Mouse (Mus musculus) lung, embryonic 16.5 days (tissue): ENCODE measurements at regions not wholly inside any gene's neighbourhood (a gene's known extent, or its start where the extent isn't known, plus 50 kb on each side); places are given as distances from the start of the nearest gene placed in this dataset.

Source experiments
- ATAC-seq: fragments of 200-750 bp; cut with Nextera tagmentation; 2 replicates; pipeline ENCODE4 v1.8.0; 2017; ENCODE audit warnings: low read depth, mild to moderate bottlenecking, moderate library complexity
- H3K27ac ChIP-seq: fragments of 300-500 bp; sonication (generic); 2 replicates; pipeline ENCODE4 v1.5.1; 2014; ENCODE audit warnings: mild to moderate bottlenecking, control low read depth, low read length
- H3K27me3 ChIP-seq: fragments of 300-500 bp; sonication (generic); 2 replicates; pipeline ENCODE4 v1.6.1; 2014; ENCODE audit warnings: low read depth, low read length, mixed read lengths; ENCODE audit not compliant: control insufficient read depth, insufficient read depth
- H3K36me3 ChIP-seq: fragments of 300-500 bp; sonication (generic); 2 replicates; pipeline ENCODE4 v1.6.1; 2014; ENCODE audit warnings: low read length; ENCODE audit not compliant: control insufficient read depth, insufficient read depth
- H3K4me1 ChIP-seq: fragments of 300-500 bp; sonication (generic); replicated peaks from 2 replicates; pipeline ENCODE4 v1.6.1; 2014; ENCODE audit warnings: low read length, mixed read lengths; ENCODE audit not compliant: control insufficient read depth, insufficient read depth
- H3K4me2 ChIP-seq: fragments of 300-500 bp; sonication (generic); 2 replicates; pipeline ENCODE4 v1.6.1; 2014; ENCODE audit warnings: low read depth, low read length, control low read depth
- H3K4me3 ChIP-seq: fragments of 300-500 bp; sonication (generic); 2 replicates; pipeline ENCODE4 v1.5.1; 2014; ENCODE audit warnings: mild to moderate bottlenecking, low read length, control low read depth
- H3K9ac ChIP-seq: fragments of 300-500 bp; sonication (generic); 2 replicates; pipeline ENCODE4 v1.6.1; 2014; ENCODE audit warnings: low read length, control low read depth
- H3K9me3 ChIP-seq: fragments of 300-500 bp; sonication (generic); 2 replicates; pipeline ENCODE4 v1.6.1; 2016; ENCODE audit warnings: low read length; ENCODE audit not compliant: control insufficient read depth
- WGBS: fragments of 180-500 bp; shearing (Covaris S2); extraction: QIAGEN DNeasy Blood & Tissue Kit; methylation state at CpG from one replicate; pipeline ENCODE4 v1.1.7; 2014; 5-methylcytosine and 5-hydroxymethylcytosine counted together

- H3K9me3 ChIP-seq: no peaks in the 10 kb centered on the region
- no peak overlapping the region for H3K4me3 ChIP-seq
- ATAC-seq: no peak
- H3K4me2 ChIP-seq: no peak overlapping the region
- H3K27me3 ChIP-seq: no peaks in the 10 kb centered on the region
- H3K27ac ChIP-seq: no peak overlapping the region
- H3K4me1 ChIP-seq: no peaks in the 10 kb centered on the region
- no peaks in the 10 kb centered on the region for H3K36me3 ChIP-seq
- 55% methylated on average over 7 of the region's 7 CpGs for WGBS
- no peak overlapping the region for H3K9ac ChIP-seq
These were observed 227.6 kb upstream of the Clint1 start for GRCm38 (mm10) chr11:45624233-45624632.

DNA sequence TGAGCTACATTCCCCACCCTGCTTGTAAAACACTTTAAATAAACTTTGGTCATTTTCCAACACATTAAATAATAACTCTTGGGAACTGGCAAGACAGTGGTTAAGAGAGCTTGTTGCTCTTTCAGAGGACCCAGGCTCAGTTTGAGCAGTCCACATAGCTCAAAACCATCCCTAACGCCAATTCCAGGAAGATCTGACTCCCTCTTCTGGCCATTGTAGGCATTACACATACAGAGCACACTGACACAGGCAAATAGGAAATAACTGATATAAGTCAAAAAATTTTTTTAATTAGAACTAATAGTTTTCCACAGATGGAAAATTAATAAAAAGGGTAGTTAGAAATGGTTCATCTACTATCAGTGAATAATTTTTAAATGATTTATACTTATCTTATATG, 222.6 kb upstream of the Clint1 start:
- Histone ChIP-seq H3K4me3 (no peak overlapping the region), H3K4me1 (no peaks in the 10 kb centered on the region), H3K9ac (no peak overlapping the region), H3K4me2 (no peak overlapping the region), H3K36me3 (no peaks in the 10 kb centered on the region), H3K27ac (no peak overlapping the region), H3K9me3 (no peaks in the 10 kb centered on the region), H3K27me3 (no peaks in the 10 kb centered on the region)
- 0 out of 2 replicates have a peak, but pooled peaks have one; percentile 31 for ATAC-seq
- WGBS: 18% methylated on average over 1 of the region's 1 CpGs

DNA sequence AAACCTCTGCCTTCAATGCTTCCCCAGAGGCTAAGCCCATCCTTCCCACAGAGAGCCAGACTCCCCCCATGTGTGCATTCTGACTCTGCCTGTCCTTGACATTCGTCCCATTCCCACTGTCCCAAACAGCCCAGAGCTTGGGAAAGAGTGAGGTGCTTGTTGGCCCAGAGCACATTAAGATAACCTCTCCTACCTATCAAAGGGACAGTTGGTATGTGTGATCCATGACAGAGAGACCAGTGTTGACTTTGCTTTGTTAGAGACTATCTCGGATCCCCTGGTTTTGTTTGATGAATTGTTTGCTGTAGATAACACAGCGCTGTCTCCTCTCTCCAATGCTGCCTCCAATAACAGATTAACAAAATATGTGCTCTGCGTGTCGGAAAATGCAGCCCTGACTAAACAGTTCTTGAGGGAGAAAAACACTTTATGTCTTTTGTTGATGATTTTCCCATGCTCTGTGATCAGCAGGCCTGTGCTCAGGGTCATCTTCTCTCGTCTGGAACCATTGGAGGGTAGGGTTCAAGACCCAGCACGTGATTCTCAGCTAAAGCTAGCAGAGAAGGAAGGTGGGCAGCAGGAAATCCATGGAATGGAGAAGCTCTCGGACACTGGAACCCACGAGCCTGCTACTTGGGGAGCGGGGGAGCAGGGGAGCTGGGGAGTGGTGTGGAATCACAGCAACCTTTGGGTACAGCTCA, 217.2 kb upstream of the Clint1 start:
- no peaks in the 10 kb centered on the region for H3K36me3 ChIP-seq
- no peak overlapping the region for H3K4me3 ChIP-seq
- H3K4me1 ChIP-seq: no peaks in the 10 kb centered on the region
- no peaks in the 10 kb centered on the region for H3K27me3 ChIP-seq
- no peak for ATAC-seq
- no peak overlapping the region for H3K4me2 ChIP-seq
- 33% methylated on average over 10 of the region's 10 CpGs for WGBS
- no peak overlapping the region for H3K27ac ChIP-seq
- H3K9ac ChIP-seq: no peak overlapping the region
- H3K9me3 ChIP-seq: no peaks in the 10 kb centered on the region

DNA sequence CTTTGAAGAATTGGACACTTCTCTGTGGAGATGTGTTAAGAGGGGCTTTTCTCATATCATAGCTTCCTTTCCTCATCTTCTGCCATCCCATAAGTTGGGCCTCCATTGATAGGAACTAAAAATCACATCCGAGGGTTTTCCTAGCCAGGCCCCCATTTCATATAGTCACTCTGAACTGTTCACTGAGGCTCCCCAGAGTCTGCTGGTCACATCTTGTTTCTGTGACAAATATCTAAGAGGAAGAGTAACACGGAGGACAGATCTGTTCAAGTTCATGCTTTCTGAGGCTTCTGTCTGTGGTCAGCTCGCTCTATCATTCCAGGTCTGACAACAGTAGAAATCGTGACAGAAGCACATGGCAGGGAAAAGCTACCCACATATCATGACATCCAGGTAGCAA, 216.0 kb upstream of the Clint1 start:
- Histone ChIP-seq H3K4me3 (no peak overlapping the region), H3K27ac (no peak overlapping the region), H3K27me3 (no peaks in the 10 kb centered on the region), H3K36me3 (no peaks in the 10 kb centered on the region), H3K9me3 (no peaks in the 10 kb centered on the region), H3K9ac (no peak overlapping the region), H3K4me1 (no peaks in the 10 kb centered on the region), H3K4me2 (no peak overlapping the region)
- WGBS: 74% methylated on average over 4 of the region's 4 CpGs
- ATAC-seq: no peak

DNA sequence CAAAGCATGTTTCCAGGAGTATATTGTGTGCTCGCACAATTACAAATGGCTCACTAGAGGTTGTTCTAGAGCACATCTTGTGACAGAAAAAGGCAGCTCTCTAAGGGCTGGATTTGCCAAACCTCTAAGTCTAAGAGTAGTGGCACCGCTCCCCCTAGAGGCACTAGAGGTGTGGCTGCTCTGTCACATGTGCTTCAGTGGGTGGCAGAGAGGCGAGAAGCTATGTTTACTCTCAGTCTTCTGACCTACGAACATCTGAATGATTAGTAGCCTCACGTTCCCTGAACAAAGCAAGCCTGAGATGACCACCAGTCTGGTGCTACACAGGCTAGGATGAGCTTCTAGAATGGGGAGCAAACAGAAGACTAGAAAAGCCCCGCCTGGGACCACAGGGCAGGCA, 212.6 kb upstream of the Clint1 start:
- no peaks in the 10 kb centered on the region for H3K4me1 ChIP-seq
- H3K4me2 ChIP-seq: no peak overlapping the region
- no peak overlapping the region for H3K4me3 ChIP-seq
- H3K27ac ChIP-seq: no peak overlapping the region
- no peak for ATAC-seq
- no peaks in the 10 kb centered on the region for H3K9me3 ChIP-seq
- H3K27me3 ChIP-seq: no peaks in the 10 kb centered on the region
- no peaks in the 10 kb centered on the region for H3K36me3 ChIP-seq
- 53% methylated on average over 6 of the region's 6 CpGs for WGBS
- no peak overlapping the region for H3K9ac ChIP-seq

GRCm38 (mm10) chr11:45642142-45642756, 209.6 kb upstream of the Clint1 start:
- no peak overlapping the region for H3K9ac ChIP-seq
- no peaks in the 10 kb centered on the region for H3K4me1 ChIP-seq
- H3K27ac ChIP-seq: no peak overlapping the region
- no peaks in the 10 kb centered on the region for H3K9me3 ChIP-seq
- ATAC-seq: no peak
- no peaks in the 10 kb centered on the region for H3K27me3 ChIP-seq
- no peak overlapping the region for H3K4me3 ChIP-seq
- 75% methylated on average over 9 of the region's 9 CpGs for WGBS
- no peak overlapping the region for H3K4me2 ChIP-seq
- no peaks in the 10 kb centered on the region for H3K36me3 ChIP-seq

GRCm38 (mm10) chr11:45643629-45644325, 208.1 kb upstream of the Clint1 start:
- Histone ChIP-seq H3K4me1 (no peaks in the 10 kb centered on the region), H3K4me2 (no peak overlapping the region), H3K27ac (no peak overlapping the region), H3K4me3 (no peak overlapping the region), H3K27me3 (no peaks in the 10 kb centered on the region), H3K9ac (no peak overlapping the region), H3K36me3 (no peaks in the 10 kb centered on the region), H3K9me3 (no peaks in the 10 kb centered on the region)
- no peak for ATAC-seq
- WGBS: 76% methylated on average over 12 of the region's 12 CpGs

- Histone ChIP-seq H3K9me3 (no peaks in the 10 kb centered on the region), H3K36me3 (no peaks in the 10 kb centered on the region), H3K4me1 (no peaks in the 10 kb centered on the region), H3K27ac (no peak overlapping the region), H3K27me3 (no peaks in the 10 kb centered on the region), H3K4me3 (no peak overlapping the region), H3K9ac (no peak overlapping the region), H3K4me2 (no peak overlapping the region)
- ATAC-seq: no peak
- WGBS: 59% methylated on average over 3 of the region's 3 CpGs
These were observed 206.0 kb upstream of the Clint1 start for GRCm38 (mm10) chr11:45645815-45646214.

DNA sequence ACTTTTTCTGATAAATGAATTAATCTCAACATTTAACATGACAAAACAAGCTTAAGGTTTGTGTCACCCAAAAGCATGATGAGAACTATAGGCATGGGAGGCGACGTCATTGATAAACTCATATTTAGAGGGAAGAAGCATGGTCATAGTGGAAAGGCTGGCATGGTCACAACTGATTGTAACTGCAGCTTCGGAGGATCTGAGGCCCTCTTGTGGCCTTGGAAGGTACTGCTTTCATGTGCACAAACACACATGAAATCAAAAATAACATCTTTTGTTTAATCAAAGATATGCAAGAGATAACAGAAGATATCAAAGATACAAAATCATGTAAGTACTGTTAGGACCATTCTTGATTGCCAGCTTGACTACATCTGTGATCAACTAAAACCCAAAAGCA, 204.0 kb upstream of the Clint1 start:
- Histone ChIP-seq H3K9me3 (no peaks in the 10 kb centered on the region), H3K4me3 (no peak overlapping the region), H3K27me3 (no peaks in the 10 kb centered on the region), H3K4me2 (no peak overlapping the region), H3K27ac (no peak overlapping the region), H3K9ac (no peak overlapping the region), H3K4me1 (no peaks in the 10 kb centered on the region), H3K36me3 (no peaks in the 10 kb centered on the region)
- WGBS: 67% methylated on average over 3 of the region's 3 CpGs
- ATAC-seq: no peak
